ENCODE assay signal across 8 mouse cellular contexts in genomic region chr3:52843998-52844397, GRCm38 (mm10).
DNase-seq lines count a peak whose midpoint lies in the region; ATAC-seq lines count a peak whose summit lies in the region.

No protein-coding gene starts in this region.

- no peak overlapping the region for H3K4me2 ChIP-seq in forebrain, embryonic 14.5 days (ENCODE audit: low read length)
- H3K4me2 ChIP-seq in forebrain, embryonic 15.5 days (replicated peaks) = no peak overlapping the region

- DNase-seq in forebrain, embryonic 14.5 days (ENCODE audit: low spot score) = peak; percentile 76
- DNase-seq in WW6 (ENCODE audit: low read depth, low spot score) = peak; percentile 40
- DNase-seq in cerebellum, postnatal 14 days = peak; percentile 82 to 94
- peak; percentile 72 to 86 for DNase-seq in gastrocnemius, postnatal 4 days (ENCODE audit: low spot score in 2 of 2)
- peak; percentile 71 to 85 for DNase-seq in layer of hippocampus, postnatal 14 days (ENCODE audit: low spot score in 2 of 2)
- DNase-seq in spleen, adult 18-20 months = peak; percentile 71 to 90

- no peak overlapping the region for H3K4me3 ChIP-seq in forebrain, embryonic 14.5 days (ENCODE audit: low read depth, low read length)
- no peak overlapping the region for H3K4me3 ChIP-seq in forebrain, embryonic 15.5 days
- peak overlapping the region; percentile 80 for H3K4me3 ChIP-seq in megakaryocyte, embryonic 14.5 days (replicated peaks)

- no peaks in the 10 kb centered on the region for H3K36me3 ChIP-seq in forebrain, embryonic 14.5 days (ENCODE audit: control insufficient read depth, insufficient read depth, low read length)
- H3K36me3 ChIP-seq in forebrain, embryonic 15.5 days = no peaks in the 10 kb centered on the region
- no peaks in the 10 kb centered on the region for H3K36me3 ChIP-seq in megakaryocyte, embryonic 14.5 days (replicated peaks; ENCODE audit: low read length)

- WGBS in forebrain, embryonic 14.5 days = 31% methylated on average over 7 of the region's 7 CpGs
- 33% methylated on average over 7 of the region's 7 CpGs for WGBS in forebrain, embryonic 15.5 days

- no peaks in the 10 kb centered on the region for H3K27me3 ChIP-seq in forebrain, embryonic 14.5 days (replicated peaks; ENCODE audit: control insufficient read depth, insufficient read depth, low read length)
- H3K27me3 ChIP-seq in forebrain, embryonic 15.5 days = no peaks in the 10 kb centered on the region
- peaks cover 2% of the 10 kb centered on the region for H3K27me3 ChIP-seq in megakaryocyte, embryonic 14.5 days (replicated peaks)

- no peak overlapping the region for H3K9ac ChIP-seq in forebrain, embryonic 14.5 days (ENCODE audit: low read length)
- no peak overlapping the region for H3K9ac ChIP-seq in forebrain, embryonic 15.5 days (replicated peaks)

- H3K27ac ChIP-seq in forebrain, embryonic 14.5 days (ENCODE audit: low read depth, low read length) = no peak overlapping the region
- no peak overlapping the region for H3K27ac ChIP-seq in forebrain, embryonic 15.5 days (replicated peaks)

- no peaks in the 10 kb centered on the region for H3K9me3 ChIP-seq in forebrain, embryonic 14.5 days (replicated peaks; ENCODE audit: control insufficient read depth, low read length)
- H3K9me3 ChIP-seq in forebrain, embryonic 15.5 days = no peaks in the 10 kb centered on the region
- H3K9me3 ChIP-seq in megakaryocyte, embryonic 14.5 days = no peaks in the 10 kb centered on the region

- 0 out of 2 replicates have a peak, but pooled peaks have one; percentile 23 for ATAC-seq in forebrain, embryonic 14.5 days
- no peak for ATAC-seq in forebrain, embryonic 15.5 days (replicated peaks)

- no peaks in the 10 kb centered on the region for H3K4me1 ChIP-seq in forebrain, embryonic 14.5 days (ENCODE audit: control insufficient read depth, insufficient read depth, low read length)
- H3K4me1 ChIP-seq in forebrain, embryonic 15.5 days = no peaks in the 10 kb centered on the region
- peaks cover 40% of the 10 kb centered on the region for H3K4me1 ChIP-seq in megakaryocyte, embryonic 14.5 days
